Mouse (Mus musculus) kidney, adult 2 months (tissue): ENCODE results near the gene Dlk1.

Source experiments
- CTCF ChIP-seq: fragments of 200-500 bp; conservative IDR thresholded peaks from 2 replicates; pipeline ENCODE4 v1.5.1; 2011; ENCODE audit warnings: low read depth, mild to moderate bottlenecking, control low read depth, low read length, moderate library complexity, mixed read lengths; ENCODE audit not compliant: insufficient read depth, insufficient read length
- POLR2A ChIP-seq: fragments of 200-500 bp; IDR thresholded peaks from one replicate; pipeline ENCODE4 v1.6.1; 2011; ENCODE audit warnings: low read depth, low read length, control low read depth

- no peak for TF ChIP-seq POLR2A
- TF ChIP-seq CTCF: no peak
Measured at GRCm38 (mm10) chr12:109508495-109509454, 56.2 kb downstream of the Dlk1 start.
